Mouse (Mus musculus): Measurements from ENCODE around the gene Igf1r.

DNA sequence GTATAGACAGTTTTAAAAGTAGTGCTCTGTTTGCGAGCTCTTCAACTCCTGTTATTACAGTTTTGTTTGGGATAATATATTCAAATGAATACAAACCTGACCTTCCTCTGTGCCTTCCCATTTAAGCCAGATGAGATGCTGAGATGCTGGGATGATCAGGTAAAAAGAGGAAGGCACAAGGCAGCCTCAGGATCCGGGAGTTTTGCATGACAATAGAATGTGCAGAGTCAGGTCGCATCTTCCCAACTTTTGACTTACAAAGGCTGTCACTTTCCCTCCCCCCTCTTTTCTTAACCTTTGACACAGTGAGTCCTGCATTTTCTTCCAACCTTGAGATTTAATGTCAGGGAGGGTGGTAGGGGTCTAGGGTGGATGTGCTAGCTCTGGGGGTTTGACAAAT is 61.9 kb downstream of the Igf1r start:
- no peak for TF ChIP-seq CTCF (IDR thresholded peaks at IDR 0.05; ENCODE audit: control insufficient read depth, insufficient read depth, low read length)
- TF ChIP-seq POLR2A (IDR thresholded peaks at IDR 0.05; ENCODE audit: borderline replicate concordance, control insufficient read depth, low read depth, low read length) = no peak
